Mouse (Mus musculus) testis, adult 2 months (tissue): ENCODE data around the gene Nt5c3b.

Experiments used
- CTCF ChIP-seq: fragments of 200-500 bp; IDR thresholded peaks from 2 replicates; pipeline ENCODE4 v1.5.1; 2012; ENCODE audit warnings: low read depth, mild to moderate bottlenecking, inconsistent platforms, low read length, moderate library complexity; ENCODE audit not compliant: control insufficient read depth, insufficient read depth, insufficient replicate concordance
- POLR2A ChIP-seq: fragments of 200-500 bp; IDR thresholded peaks from 2 replicates; pipeline ENCODE4 v1.6.1; 2012; ENCODE audit warnings: low read depth, mild to moderate bottlenecking, inconsistent platforms, low read length, moderate library complexity; ENCODE audit not compliant: control insufficient read depth

DNA sequence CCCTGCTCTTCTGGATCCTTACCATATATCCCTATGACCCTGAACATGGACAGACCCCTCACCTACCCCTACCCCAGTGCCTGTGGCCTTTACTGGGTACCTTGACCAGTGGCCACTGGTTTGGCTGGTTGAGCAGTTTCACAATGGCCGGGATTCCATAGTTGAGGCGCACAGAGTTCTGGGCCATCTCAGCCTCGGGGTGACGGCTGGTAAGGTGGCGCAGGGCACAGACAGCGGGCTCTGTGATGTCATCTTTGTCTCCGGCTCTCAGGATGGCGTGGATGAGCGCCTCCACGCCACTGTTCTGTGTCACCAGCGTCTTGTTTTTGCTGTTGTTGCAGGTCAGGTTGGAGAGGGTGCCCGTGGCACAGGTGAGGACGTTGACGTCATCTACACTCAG, 63.6 kb downstream of the Nt5c3b start:
- TF ChIP-seq CTCF (no peak), POLR2A (no peak)
